Mouse (Mus musculus) kidney, adult 2 months (tissue): ENCODE results near the gene Hist1h3d.

Experiments
- CTCF ChIP-seq: fragments of 200-500 bp; conservative IDR thresholded peaks from 2 replicates; pipeline ENCODE4 v1.5.1; 2011; ENCODE audit warnings: low read depth, mild to moderate bottlenecking, control low read depth, low read length, moderate library complexity, mixed read lengths; ENCODE audit not compliant: insufficient read depth, insufficient read length
- POLR2A ChIP-seq: fragments of 200-500 bp; IDR thresholded peaks from one replicate; pipeline ENCODE4 v1.6.1; 2011; ENCODE audit warnings: low read depth, low read length, control low read depth

DNA sequence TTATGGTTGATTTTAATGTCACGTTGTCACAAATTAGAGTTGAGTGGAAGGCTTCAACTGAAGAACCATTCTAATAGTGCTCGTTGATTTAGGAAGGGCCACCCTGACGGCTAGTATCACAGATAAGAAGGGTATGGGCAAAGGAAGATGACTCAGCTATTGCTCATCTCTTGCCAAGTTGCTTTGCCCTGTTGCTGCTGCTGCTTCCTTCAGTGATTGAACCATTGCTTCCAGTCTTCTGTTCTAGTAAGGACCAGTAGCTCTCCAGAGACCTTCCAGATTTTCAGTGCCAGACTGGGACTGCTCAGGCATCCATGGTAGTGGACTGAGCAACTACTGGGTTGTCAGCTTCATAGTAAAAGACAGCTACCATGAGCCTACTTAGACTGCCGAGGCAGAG, 33.6 kb downstream of the Hist1h3d start:
- no peak for TF ChIP-seq CTCF
- TF ChIP-seq POLR2A, result no peak
